ENCODE assay signal across 16 mouse cellular contexts in genomic region chr15:67025746-67026145, GRCm38 (mm10).
"Had no signal": no experiment of that assay in that cellular context is flagged by ENCODE, and none has a peak within 500 bp of the region (broad histone marks: within the 10 kb centered on the region; RNA-seq: fewer than 3 reads in every experiment).

No protein-coding gene starts in this region.

- H3K4me1 ChIP-seq: neural tube, embryonic 13.5 days; neural tube, embryonic 15.5 days; stomach, embryonic 15.5 days had no signal

- H3K9ac ChIP-seq: neural tube, embryonic 13.5 days; neural tube, embryonic 15.5 days; stomach, embryonic 15.5 days had no signal

- H3K36me3 ChIP-seq: neural tube, embryonic 13.5 days; neural tube, embryonic 15.5 days; stomach, embryonic 15.5 days had no signal

- H3K27me3 ChIP-seq: neural tube, embryonic 13.5 days; neural tube, embryonic 15.5 days; stomach, embryonic 15.5 days had no signal

- H3K4me3 ChIP-seq: neural tube, embryonic 13.5 days; neural tube, embryonic 15.5 days; stomach, embryonic 15.5 days had no signal

- DNase-seq: retina, postnatal 1 day; right cerebral cortex, adult 18-20 months; right cerebral cortex, postnatal 14 days; right cerebral cortex, postnatal 25 days; right cerebral cortex, postnatal 4 days; spleen, adult 18-20 months; thymus, adult 18-20 months; thymus, adult 2 months; thymus, postnatal 14 days; thymus, postnatal 25 days; thymus, postnatal 36 days; thymus, postnatal 4 days had no signal

- H3K27ac ChIP-seq: neural tube, embryonic 13.5 days; neural tube, embryonic 15.5 days; stomach, embryonic 15.5 days; stomach, postnatal 0 days had no signal
